1 mouse cellular context compared by ENCODE assay signal in the genomic region with DNA sequence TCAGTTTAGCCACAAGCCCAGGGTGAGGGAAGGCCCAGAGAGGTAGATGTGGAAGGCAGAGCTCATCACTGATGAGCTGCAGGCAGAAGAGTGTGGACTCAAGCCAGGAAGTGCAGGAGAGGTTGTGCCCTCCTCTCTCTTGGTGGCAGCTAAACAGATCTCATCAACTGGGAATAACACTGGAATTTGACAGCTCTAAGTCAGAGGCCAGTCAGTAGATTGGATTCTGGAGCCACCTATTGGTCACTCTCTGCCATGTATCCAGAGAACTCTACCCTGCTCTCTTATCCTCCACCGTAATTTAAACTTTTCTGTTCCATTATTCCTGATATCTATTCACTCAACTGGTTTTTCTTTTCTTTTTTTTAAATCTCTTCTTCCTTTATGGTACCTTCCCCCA.
A peak's percentile ranks its signal among the peaks of the same experiment; 100 is the strongest.
TF ChIP-seq lines count a peak whose summit lies in the region.

No protein-coding gene starts in this region.

TF ChIP-seq in CH12.LX, 34 proteins besides CTCF, POLR2A, EP300 and RAD21:
- TF ChIP-seq SMC3 (IDR thresholded peaks at IDR 0.05; ENCODE audit: low read depth, low read length) (peak; percentile 37), NRF1 (IDR thresholded peaks at IDR 0.05; ENCODE audit: low read depth, low read length) (no peak), POLR2AphosphoS2 (IDR thresholded peaks at IDR 0.05; ENCODE audit: low read depth, low read length) (no peak)
